Mouse (Mus musculus) neural tube, embryonic 12.5 days (tissue): ENCODE measurements around the gene Rnf26. TPM values are rescaled to one million over a fixed set of nuclear protein-coding genes. Genes with fewer than 3 reads are reported as not detected.

Experiments
- ATAC-seq: fragments of 200-750 bp; cut with Nextera tagmentation; 2 replicates; pipeline ENCODE4 v1.8.0; 2017; ENCODE audit warnings: low read depth, mild to moderate bottlenecking, moderate TSS enrichment, moderate library complexity; ENCODE audit not compliant: low FRiP score
- H3K27ac ChIP-seq: fragments of 300-500 bp; sonication (generic); 2 replicates; pipeline ENCODE4 v1.5.1; 2016
- H3K27me3 ChIP-seq: fragments of 300-500 bp; sonication (generic); replicated peaks from 2 replicates; pipeline ENCODE4 v1.6.1; 2016; ENCODE audit warnings: mild to moderate bottlenecking
- H3K36me3 ChIP-seq: fragments of 300-500 bp; sonication (generic); 2 replicates; pipeline ENCODE4 v1.6.1; 2016; ENCODE audit warnings: mild to moderate bottlenecking
- H3K4me1 ChIP-seq: fragments of 300-500 bp; sonication (generic); 2 replicates; pipeline ENCODE4 v1.6.1; 2016
- H3K4me2 ChIP-seq: fragments of 300-500 bp; sonication (generic); replicated peaks from 2 replicates; pipeline ENCODE4 v1.6.1; 2016; ENCODE audit warnings: mild to moderate bottlenecking
- H3K4me3 ChIP-seq: fragments of 300-500 bp; sonication (generic); 2 replicates; pipeline ENCODE4 v1.5.1; 2016
- H3K9ac ChIP-seq: fragments of 300-500 bp; sonication (generic); 2 replicates; pipeline ENCODE4 v1.6.1; 2016; ENCODE audit warnings: mild to moderate bottlenecking
- H3K9me3 ChIP-seq: fragments of 300-500 bp; sonication (generic); 2 replicates; pipeline ENCODE4 v1.6.1; 2016; ENCODE audit warnings: mild to moderate bottlenecking
- WGBS: fragments of 180-500 bp; shearing (Covaris S2); methylation state at CpG from one replicate; pipeline ENCODE4 v1.1.7; 2016; 5-methylcytosine and 5-hydroxymethylcytosine counted together
- polyA plus RNA-seq: library from polyadenylated mRNA; unstranded; fragments of >200 nt; fragmentation: Nextera tagmentation; extraction: Ambion mirVana; gene quantifications from 2 replicates; pipeline ENCODE4 v1.2.1, GENCODE M21; 2016

Gene Rnf26
- polyA plus RNA-seq, 1 experiment from 2014 or later = 59.2 TPM

DNA sequence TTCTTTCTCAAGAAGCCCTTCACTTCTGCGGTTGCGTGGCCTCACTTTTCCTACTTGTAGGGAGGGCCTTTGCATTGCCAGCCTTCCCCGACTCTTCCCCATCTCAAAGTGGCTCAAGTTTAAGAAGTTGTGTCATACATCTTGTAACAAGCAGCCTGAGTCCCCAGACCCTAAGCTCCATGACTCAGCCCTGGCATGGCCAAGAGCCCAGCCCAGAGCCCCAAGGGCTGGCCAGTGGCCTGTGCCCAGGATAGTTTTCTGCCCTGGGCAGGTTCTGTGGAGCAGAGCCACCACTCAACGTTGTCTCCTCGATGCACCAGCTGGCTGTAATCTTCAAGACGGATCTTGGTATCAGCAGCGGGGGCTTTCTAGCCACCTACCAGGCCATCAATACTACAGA lies 8.4 kb downstream of the Rnf26 start:
- no peaks in the 10 kb centered on the region for H3K9me3 ChIP-seq
- no peaks in the 10 kb centered on the region for H3K27me3 ChIP-seq
- H3K4me2 ChIP-seq = no peak overlapping the region
- H3K4me1 ChIP-seq = peaks cover 33% of the 10 kb centered on the region
- H3K9ac ChIP-seq = no peak overlapping the region
- H3K27ac ChIP-seq = no peak overlapping the region
- no peak overlapping the region for H3K4me3 ChIP-seq
- no peak for ATAC-seq
- WGBS = 92% methylated on average over 7 of the region's 7 CpGs
- peaks cover 13% of the 10 kb centered on the region; the same call in 1 of the 2 replicates for H3K36me3 ChIP-seq

DNA sequence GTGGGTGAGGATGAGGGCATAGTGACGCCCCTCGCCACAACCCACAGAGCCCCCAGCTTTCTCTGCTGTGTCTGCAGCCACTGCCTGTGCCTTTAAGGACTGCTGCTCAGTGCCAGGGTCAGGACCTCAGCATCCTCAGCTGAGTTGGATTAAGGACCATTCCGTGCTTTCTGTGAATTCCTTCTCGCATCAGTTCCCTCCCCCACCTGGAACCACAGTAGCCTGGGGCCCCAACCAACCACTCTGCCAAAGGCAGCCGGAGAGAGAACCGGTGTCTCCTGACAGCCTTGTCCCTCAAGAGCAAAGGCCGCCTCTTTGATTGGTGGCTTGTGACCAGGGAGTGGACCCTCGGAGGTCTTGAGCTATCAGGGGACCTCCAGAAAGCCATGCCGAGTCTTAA lies 11.8 kb downstream of the Rnf26 start, which contains the start of gene Mfrp:
Mfrp (plus strand) TSS at position 240 of the 400 bp plus-strand sequence.
- Histone ChIP-seq H3K4me2 (no peak within 1 kb of the TSS), H3K4me1 (peaks cover under 1% of the 10 kb centered on the region; the same call in 1 of the 2 replicates), H3K9ac (no peak within 1 kb of the TSS), H3K36me3 (peaks cover 13% of the 10 kb centered on the region; the same call in 1 of the 2 replicates), H3K27me3 (no peaks in the 10 kb centered on the region), H3K9me3 (no peaks in the 10 kb centered on the region), H3K4me3 (no peak within 1 kb of the TSS), H3K27ac (no peak within 1 kb of the TSS)
- no peak for ATAC-seq
- 73% methylated on average over 9 of the region's 9 CpGs for WGBS

DNA sequence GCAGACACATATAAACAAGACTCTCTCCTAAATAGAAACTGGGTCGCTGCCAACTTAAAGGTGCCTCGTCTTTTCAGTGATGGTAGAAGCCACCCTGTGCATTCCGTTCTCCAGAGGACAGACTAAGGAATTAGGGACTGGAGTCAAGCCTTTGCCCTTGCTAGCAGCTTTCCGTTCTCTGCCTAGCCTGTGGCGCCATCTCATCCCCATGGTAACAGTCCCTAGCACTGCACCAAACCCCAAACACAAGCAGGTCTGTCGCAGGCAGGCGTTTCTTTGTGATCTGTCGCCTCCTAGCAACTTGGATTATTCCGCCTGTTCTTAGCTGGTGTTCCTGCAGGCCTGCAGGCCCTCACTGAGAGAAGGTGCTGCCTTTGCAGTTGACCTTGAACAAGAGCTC lies 16.8 kb downstream of the Rnf26 start:
- no peak overlapping the region for H3K4me3 ChIP-seq
- peaks cover 3% of the 10 kb centered on the region; the same call in 1 of the 2 replicates for H3K36me3 ChIP-seq
- 22% methylated on average over 9 of the region's 9 CpGs for WGBS
- peak; percentile 56; the same call in 1 of the 2 replicates for ATAC-seq
- no peaks in the 10 kb centered on the region for H3K27me3 ChIP-seq
- no peak overlapping the region for H3K4me2 ChIP-seq
- H3K4me1 ChIP-seq = peaks cover 5% of the 10 kb centered on the region; the same call in 1 of the 2 replicates
- H3K27ac ChIP-seq = no peak overlapping the region
- H3K9me3 ChIP-seq = no peaks in the 10 kb centered on the region
- H3K9ac ChIP-seq = no peak overlapping the region

GRCm38 (mm10) chr9:44095781-44096180 lies 17.5 kb downstream of the Rnf26 start:
- Histone ChIP-seq H3K4me1 (peaks cover 5% of the 10 kb centered on the region; the same call in 1 of the 2 replicates), H3K9ac (no peak overlapping the region), H3K36me3 (peaks cover 9% of the 10 kb centered on the region; the same call in 1 of the 2 replicates), H3K4me2 (no peak overlapping the region), H3K27me3 (no peaks in the 10 kb centered on the region), H3K27ac (no peak overlapping the region), H3K9me3 (no peaks in the 10 kb centered on the region), H3K4me3 (no peak overlapping the region)
- ATAC-seq = no peak
- 91% methylated on average over 9 of the region's 9 CpGs for WGBS

GRCm38 (mm10) chr9:44094737-44095136 lies 18.6 kb downstream of the Rnf26 start:
- WGBS = 95% methylated on average over 3 of the region's 3 CpGs
- Histone ChIP-seq H3K27ac (no peak overlapping the region), H3K36me3 (peaks cover 9% of the 10 kb centered on the region; the same call in 1 of the 2 replicates), H3K4me3 (no peak overlapping the region), H3K4me2 (no peak overlapping the region), H3K4me1 (peaks cover 5% of the 10 kb centered on the region; the same call in 1 of the 2 replicates), H3K27me3 (no peaks in the 10 kb centered on the region), H3K9me3 (no peaks in the 10 kb centered on the region), H3K9ac (no peak overlapping the region)
- no peak for ATAC-seq

- Histone ChIP-seq H3K4me1 (peaks cover 5% of the 10 kb centered on the region; the same call in 1 of the 2 replicates), H3K9ac (no peak overlapping the region), H3K9me3 (no peaks in the 10 kb centered on the region), H3K27me3 (no peaks in the 10 kb centered on the region), H3K4me3 (no peak overlapping the region), H3K4me2 (peak overlapping the region; percentile 47), H3K36me3 (peaks cover 9% of the 10 kb centered on the region; the same call in 1 of the 2 replicates), H3K27ac (no peak overlapping the region)
- ATAC-seq = peak; percentile 56; the same call in 1 of the 2 replicates
- WGBS = 32% methylated on average over 24 of the region's 24 CpGs
Observed at GRCm38 (mm10) chr9:44093612-44094503, 19.5 kb downstream of the Rnf26 start.

DNA sequence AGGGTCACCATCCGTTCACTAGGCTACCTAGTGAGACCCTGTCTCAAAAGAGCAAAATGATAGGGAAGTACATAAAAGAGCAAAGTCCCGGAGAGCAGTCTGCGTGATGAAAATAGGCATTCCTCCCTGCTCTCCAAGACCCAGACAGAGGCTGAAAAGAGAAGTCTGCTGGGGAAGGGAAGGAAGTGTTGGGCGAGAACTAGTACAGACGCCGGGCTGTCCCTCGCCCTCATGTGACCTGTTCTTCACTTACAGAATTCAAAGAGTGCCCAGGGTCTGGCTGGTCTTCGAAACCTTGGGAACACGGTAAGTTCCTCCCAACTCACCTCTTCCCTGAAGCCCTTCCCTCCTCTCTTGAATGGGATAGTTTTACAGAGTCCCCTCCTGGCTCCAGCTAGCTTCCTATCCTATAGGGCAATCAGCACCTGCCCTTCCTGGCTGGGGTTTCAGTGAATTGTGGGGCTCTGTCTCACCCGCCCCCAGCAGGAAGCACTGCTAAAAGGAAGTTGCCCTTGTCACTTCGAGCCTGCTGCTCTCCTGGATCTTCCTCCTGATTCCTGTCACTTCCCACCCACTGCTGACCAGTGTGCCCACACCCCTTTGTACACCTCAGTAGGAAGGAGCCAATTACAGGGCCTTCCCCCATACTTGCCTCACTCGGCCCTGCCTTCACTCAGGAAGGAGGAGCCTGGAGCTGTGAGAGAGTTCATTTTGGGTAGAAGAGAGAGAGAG lies 24.3 kb downstream of the Rnf26 start:
- H3K27ac ChIP-seq = no peak overlapping the region
- H3K4me3 ChIP-seq = no peak overlapping the region
- peaks cover 9% of the 10 kb centered on the region; the same call in 1 of the 2 replicates for H3K36me3 ChIP-seq
- H3K27me3 ChIP-seq = peaks cover 35% of the 10 kb centered on the region
- no peak overlapping the region for H3K4me2 ChIP-seq
- ATAC-seq = no peak
- peaks cover 23% of the 10 kb centered on the region for H3K4me1 ChIP-seq
- H3K9me3 ChIP-seq = no peaks in the 10 kb centered on the region
- 64% methylated on average over 12 of the region's 12 CpGs for WGBS
- no peak overlapping the region for H3K9ac ChIP-seq

- Histone ChIP-seq H3K27ac (no peak overlapping the region), H3K4me2 (no peak overlapping the region), H3K9ac (no peak overlapping the region), H3K27me3 (peaks cover 47% of the 10 kb centered on the region), H3K9me3 (no peaks in the 10 kb centered on the region), H3K4me1 (peaks cover 27% of the 10 kb centered on the region), H3K36me3 (peaks cover 9% of the 10 kb centered on the region; the same call in 1 of the 2 replicates), H3K4me3 (no peak overlapping the region)
- 13% methylated on average over 15 of the region's 15 CpGs for WGBS
- ATAC-seq = no peak
Observed at GRCm38 (mm10) chr9:44087761-44088455, 25.4 kb downstream of the Rnf26 start.

GRCm38 (mm10) chr9:44086960-44087359 lies 26.4 kb downstream of the Rnf26 start:
- Histone ChIP-seq H3K36me3 (peaks cover 6% of the 10 kb centered on the region; the same call in 1 of the 2 replicates), H3K27ac (no peak overlapping the region), H3K9me3 (no peaks in the 10 kb centered on the region), H3K9ac (no peak overlapping the region), H3K4me3 (no peak overlapping the region), H3K27me3 (peaks cover 48% of the 10 kb centered on the region), H3K4me2 (no peak overlapping the region), H3K4me1 (peaks cover 27% of the 10 kb centered on the region)
- WGBS = 43% methylated on average over 10 of the region's 10 CpGs
- ATAC-seq = no peak

- Histone ChIP-seq H3K4me1 (peaks cover 27% of the 10 kb centered on the region), H3K9ac (0 out of 2 replicates have a peak overlapping the region, but pooled peaks have one; percentile 67), H3K27me3 (peaks cover 49% of the 10 kb centered on the region), H3K27ac (no peak overlapping the region), H3K9me3 (no peaks in the 10 kb centered on the region), H3K4me3 (no peak overlapping the region), H3K4me2 (peak overlapping the region; percentile 99), H3K36me3 (0 out of 2 replicates have a peak, but pooled peaks cover under 1% of the 10 kb centered on the region)
- 68% methylated on average over 15 of the region's 15 CpGs for WGBS
- no peak for ATAC-seq
Observed at GRCm38 (mm10) chr9:44085741-44086665, 27.3 kb downstream of the Rnf26 start.

DNA sequence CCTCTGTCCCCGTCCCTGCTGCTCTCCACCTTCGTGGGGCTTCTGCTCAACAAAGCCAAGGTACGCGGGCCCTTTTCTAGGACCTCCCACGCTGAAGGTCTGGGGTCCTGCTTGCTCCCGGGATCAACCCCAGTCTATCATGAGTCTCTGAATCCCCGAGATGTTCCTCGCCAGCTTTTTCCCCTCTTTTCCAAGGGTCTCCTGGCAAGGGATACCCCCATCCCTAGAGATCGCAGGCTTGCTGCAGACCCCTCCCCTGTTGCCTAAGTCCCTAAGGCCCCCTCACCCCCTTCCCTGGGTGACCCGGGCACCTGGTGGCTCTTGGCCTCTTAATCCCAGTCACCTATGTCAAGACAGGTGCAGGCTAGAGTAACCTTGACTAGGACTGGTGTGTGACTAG lies 28.0 kb downstream of the Rnf26 start:
- Histone ChIP-seq H3K36me3 (no peaks in the 10 kb centered on the region), H3K9ac (peak overlapping the region; percentile 67), H3K27ac (no peak overlapping the region), H3K9me3 (no peaks in the 10 kb centered on the region), H3K4me3 (peak overlapping the region; percentile 61), H3K4me1 (peaks cover 27% of the 10 kb centered on the region), H3K4me2 (peak overlapping the region; percentile 99), H3K27me3 (peaks cover 49% of the 10 kb centered on the region)
- ATAC-seq = no peak
- 3% methylated on average over 10 of the region's 10 CpGs for WGBS
